Mouse (Mus musculus) heart, embryonic 10.5 days (tissue): ENCODE measurements around the gene Slc25a12. TPM values are rescaled to one million over a fixed set of nuclear protein-coding genes. Genes with fewer than 3 reads are reported as not detected.

Experiments used
- DNase-seq: peaks from one replicate; pipeline ENCODE4 v3.0.0-alpha.2; 2017; ENCODE audit warnings: low spot score
- H3K27ac ChIP-seq: fragments of 300-500 bp; sonication (generic); 2 replicates; pipeline ENCODE4 v1.5.1; 2016; ENCODE audit warnings: mild to moderate bottlenecking
- H3K27me3 ChIP-seq: fragments of 300-500 bp; sonication (generic); 2 replicates; pipeline ENCODE4 v1.6.1; 2016; ENCODE audit warnings: mild to moderate bottlenecking; ENCODE audit not compliant: poor library complexity, insufficient read depth, severe bottlenecking
- H3K36me3 ChIP-seq: fragments of 300-500 bp; sonication (generic); 2 replicates; pipeline ENCODE4 v1.6.1; 2016; ENCODE audit warnings: mild to moderate bottlenecking, moderate library complexity
- H3K4me1 ChIP-seq: fragments of 300-500 bp; sonication (generic); 2 replicates; pipeline ENCODE4 v1.6.1; 2016; ENCODE audit warnings: mild to moderate bottlenecking
- H3K4me3 ChIP-seq: fragments of 300-500 bp; sonication (generic); 2 replicates; pipeline ENCODE4 v1.5.1; 2016; ENCODE audit warnings: mild to moderate bottlenecking, moderate library complexity
- H3K9me3 ChIP-seq: fragments of 300-500 bp; sonication (generic); 2 replicates; pipeline ENCODE4 v1.6.1; 2016; ENCODE audit warnings: mild to moderate bottlenecking, moderate library complexity
- WGBS: fragments of 180-500 bp; shearing (Covaris S2); methylation state at CpG from one replicate; pipeline ENCODE4 v1.1.7; 2016; 5-methylcytosine and 5-hydroxymethylcytosine counted together
- polyA plus RNA-seq: library from polyadenylated mRNA; unstranded; fragments of >200 nt; fragmentation: Nextera tagmentation; extraction: Ambion mirVana; gene quantifications from 2 replicates; pipeline ENCODE4 v1.2.1, GENCODE M21; 2016

Gene Slc25a12
- polyA plus RNA-seq, 1 experiment from 2014 or later = 47.0 TPM

DNA sequence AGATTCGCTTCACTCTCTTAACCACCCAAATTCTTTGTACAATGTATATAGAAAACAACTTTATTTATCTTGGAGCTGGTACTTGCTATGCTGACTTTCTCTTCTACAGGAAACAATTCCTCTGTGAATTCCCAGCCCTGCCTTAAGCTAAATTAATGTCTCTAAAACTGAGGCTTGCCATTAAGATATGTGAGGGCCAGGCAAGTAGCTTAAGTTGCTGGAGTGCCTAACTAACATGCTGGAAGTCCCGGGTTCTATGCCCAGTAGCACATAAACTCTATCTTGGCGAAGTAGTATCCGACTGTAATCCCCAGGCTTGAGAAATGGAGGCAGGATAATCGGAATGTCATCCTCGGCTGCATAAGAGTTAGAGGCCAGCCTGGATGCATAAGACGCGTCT lies 537 bp upstream of the Slc25a12 start:
- 36% methylated on average over 8 of the region's 8 CpGs for WGBS
- Histone ChIP-seq H3K4me3 (peak overlapping the region; percentile 84), H3K9me3 (no peaks in the 10 kb centered on the region), H3K4me1 (peaks cover 10% of the 10 kb centered on the region; the same call in 1 of the 2 replicates), H3K27ac (0 out of 2 replicates have a peak overlapping the region, but pooled peaks have one; percentile 93), H3K36me3 (0 out of 2 replicates have a peak, but pooled peaks cover 3% of the 10 kb centered on the region), H3K27me3 (no peaks in the 10 kb centered on the region)
- DNase-seq = no peak

DNA sequence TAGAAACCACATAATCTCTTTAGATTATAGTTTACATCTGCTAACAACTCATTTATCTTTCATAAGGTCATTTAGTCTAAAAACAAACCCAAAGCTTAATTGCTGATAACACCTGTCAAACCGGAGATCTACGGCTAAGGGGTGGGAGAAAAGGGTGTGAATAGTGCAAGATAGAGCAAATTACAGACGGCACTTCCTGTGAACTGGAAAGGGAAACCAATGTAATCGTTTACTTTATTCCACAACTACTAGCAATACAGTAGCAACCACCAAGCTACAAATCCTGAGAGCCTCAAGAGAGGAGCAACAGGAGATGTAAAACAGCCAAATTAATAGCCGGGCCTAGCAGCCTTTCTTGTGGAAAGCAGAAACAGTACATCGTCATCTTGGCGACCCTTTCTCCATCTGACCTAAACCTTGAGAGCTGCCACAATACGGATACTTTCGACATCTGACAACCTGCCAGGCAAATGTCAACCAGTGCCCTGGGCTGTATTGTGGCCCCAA lies 878 bp downstream of the Slc25a12 start:
- DNase-seq = no peak
- Histone ChIP-seq H3K36me3 (peaks cover 9% of the 10 kb centered on the region), H3K4me3 (peak overlapping the region; percentile 84), H3K27ac (peak overlapping the region; percentile 93), H3K27me3 (no peaks in the 10 kb centered on the region), H3K9me3 (no peaks in the 10 kb centered on the region), H3K4me1 (peaks cover 10% of the 10 kb centered on the region; the same call in 1 of the 2 replicates)
- WGBS = 13% methylated on average over 9 of the region's 9 CpGs

DNA sequence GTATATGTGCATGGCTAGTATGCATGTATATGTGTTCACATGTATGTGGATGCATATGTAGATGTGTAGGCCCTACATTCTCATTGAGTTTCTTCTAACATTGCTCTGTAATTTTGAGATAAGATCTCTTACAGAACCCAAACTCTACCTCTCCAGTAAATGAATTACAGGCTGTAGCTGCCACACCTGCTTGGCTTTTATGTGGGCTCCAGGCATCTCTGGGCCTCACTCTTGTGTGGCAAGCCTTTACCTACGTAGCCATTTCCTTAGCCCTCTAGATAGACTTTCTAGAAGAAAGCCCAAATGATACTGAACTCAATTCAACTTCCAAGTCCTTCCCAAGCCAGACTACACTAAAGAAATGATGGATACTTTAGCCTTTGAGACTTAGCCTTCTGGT lies 7.4 kb downstream of the Slc25a12 start:
- WGBS = 83% methylated on average over 1 of the region's 1 CpGs
- H3K27me3 ChIP-seq = no peaks in the 10 kb centered on the region
- DNase-seq = no peak
- H3K9me3 ChIP-seq = no peaks in the 10 kb centered on the region
- peaks cover 19% of the 10 kb centered on the region for H3K36me3 ChIP-seq
- no peaks in the 10 kb centered on the region for H3K4me1 ChIP-seq
- H3K4me3 ChIP-seq = no peak overlapping the region
- no peak overlapping the region for H3K27ac ChIP-seq

DNA sequence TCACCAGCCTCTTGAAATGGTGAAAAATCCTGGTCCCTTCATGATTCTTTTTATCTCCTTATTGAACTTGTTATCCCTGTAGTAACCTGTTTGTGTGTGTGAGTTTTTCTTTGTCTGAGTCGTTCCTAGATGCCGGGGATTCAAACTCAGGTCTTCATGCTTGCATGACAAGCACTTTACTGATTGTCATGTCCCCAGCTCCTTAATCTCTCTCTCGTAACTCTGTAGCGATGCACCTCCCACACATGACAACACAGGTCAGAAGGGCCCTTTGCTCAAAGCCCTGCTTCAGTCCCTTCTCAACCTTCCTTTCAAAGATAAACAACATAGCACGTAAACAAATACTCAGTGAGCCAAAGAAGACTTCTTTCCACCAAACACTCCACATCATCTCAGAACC lies 9.2 kb downstream of the Slc25a12 start:
- Histone ChIP-seq H3K4me3 (no peak overlapping the region), H3K27ac (no peak overlapping the region), H3K9me3 (no peaks in the 10 kb centered on the region), H3K27me3 (no peaks in the 10 kb centered on the region), H3K36me3 (peaks cover 19% of the 10 kb centered on the region), H3K4me1 (peaks cover 10% of the 10 kb centered on the region)
- WGBS = 90% methylated on average over 5 of the region's 5 CpGs
- no peak for DNase-seq

DNA sequence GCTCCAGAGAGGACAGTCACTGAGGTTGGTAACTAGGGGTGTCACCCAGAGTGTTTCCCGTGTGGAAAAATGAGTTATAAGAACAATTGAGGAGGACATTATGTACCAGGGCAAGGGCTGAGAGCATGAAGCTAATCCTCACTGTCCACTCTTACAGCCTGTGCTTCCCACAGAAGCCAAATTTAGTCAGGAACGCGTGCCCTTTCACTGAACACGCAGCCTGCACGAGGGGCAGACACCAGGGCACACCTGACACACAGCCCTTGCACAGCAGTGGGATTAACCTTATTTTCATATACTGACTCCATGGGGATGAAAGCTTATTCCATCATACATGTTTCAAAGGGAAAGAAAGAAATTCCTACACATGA lies 13.5 kb downstream of the Slc25a12 start:
- Histone ChIP-seq H3K9me3 (no peaks in the 10 kb centered on the region), H3K36me3 (0 out of 2 replicates have a peak, but pooled peaks cover 8% of the 10 kb centered on the region), H3K27ac (peak overlapping the region; percentile 47), H3K4me1 (peaks cover 12% of the 10 kb centered on the region), H3K27me3 (no peaks in the 10 kb centered on the region), H3K4me3 (peak overlapping the region; percentile 3; the same call in 1 of the 2 replicates)
- WGBS = 44% methylated on average over 5 of the region's 5 CpGs
- no peak for DNase-seq

DNA sequence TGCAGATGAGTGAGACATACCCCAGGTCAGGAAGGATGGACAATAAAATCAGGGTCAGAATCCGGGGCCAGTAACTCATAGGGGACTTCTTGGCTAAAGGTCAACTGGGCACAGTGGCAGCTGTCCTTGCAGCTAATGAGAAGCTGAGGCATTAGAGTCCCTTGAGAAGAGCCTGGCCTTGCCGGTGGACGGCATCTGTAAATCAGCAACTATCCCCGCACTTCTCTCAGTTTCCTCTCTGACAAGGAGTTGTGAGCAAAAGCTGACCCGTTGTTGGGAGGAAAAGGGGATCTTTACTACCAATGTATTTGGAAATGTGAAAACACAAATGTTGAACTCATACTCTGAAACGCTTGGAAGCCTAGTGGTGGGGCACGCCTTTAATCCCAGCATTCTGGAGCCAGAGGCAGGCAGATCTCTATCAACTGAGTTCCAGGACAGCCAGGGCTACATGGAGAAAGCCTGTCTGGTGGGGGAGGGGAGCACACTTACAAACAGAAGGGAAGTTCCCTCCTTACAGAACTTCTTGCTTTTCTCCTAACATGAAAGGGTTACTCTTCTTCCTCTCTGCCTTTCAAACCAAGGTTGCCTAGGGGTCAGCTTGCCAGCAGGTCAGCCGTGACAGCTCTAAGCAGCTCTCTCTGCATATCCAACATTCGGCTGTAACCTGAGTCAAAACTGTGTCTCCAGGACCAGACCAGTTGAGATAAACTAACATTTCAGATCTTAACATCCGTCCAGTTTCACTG lies 14.1 kb downstream of the Slc25a12 start:
- Histone ChIP-seq H3K27ac (peak overlapping the region; percentile 47), H3K4me3 (peak overlapping the region; percentile 3; the same call in 1 of the 2 replicates), H3K4me1 (peaks cover 12% of the 10 kb centered on the region), H3K27me3 (no peaks in the 10 kb centered on the region), H3K36me3 (0 out of 2 replicates have a peak, but pooled peaks cover 5% of the 10 kb centered on the region), H3K9me3 (no peaks in the 10 kb centered on the region)
- no peak for DNase-seq
- 55% methylated on average over 10 of the region's 10 CpGs for WGBS

DNA sequence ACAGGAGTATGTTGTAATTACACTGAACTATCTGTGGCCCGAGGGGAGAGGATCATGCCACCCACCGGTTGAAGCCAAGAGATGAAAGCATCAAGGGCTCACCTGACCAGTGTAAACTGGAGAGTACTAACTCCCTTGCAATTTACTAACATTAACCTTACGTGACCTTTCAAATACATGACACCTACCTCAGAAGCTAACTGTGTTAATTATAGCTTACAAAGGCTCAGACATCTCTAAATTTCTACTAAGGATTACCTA lies 15.9 kb downstream of the Slc25a12 start:
- 0 out of 2 replicates have a peak, but pooled peaks cover 4% of the 10 kb centered on the region for H3K36me3 ChIP-seq
- no peak overlapping the region for H3K4me3 ChIP-seq
- no peaks in the 10 kb centered on the region for H3K27me3 ChIP-seq
- H3K9me3 ChIP-seq = no peaks in the 10 kb centered on the region
- H3K4me1 ChIP-seq = peaks cover 17% of the 10 kb centered on the region
- WGBS = 83% methylated on average over 3 of the region's 3 CpGs
- DNase-seq = no peak
- H3K27ac ChIP-seq = no peak overlapping the region

- 89% methylated on average over 11 of the region's 11 CpGs for WGBS
- Histone ChIP-seq H3K36me3 (0 out of 2 replicates have a peak, but pooled peaks cover 4% of the 10 kb centered on the region), H3K27ac (no peak overlapping the region), H3K9me3 (no peaks in the 10 kb centered on the region), H3K4me3 (no peak overlapping the region), H3K4me1 (peaks cover 17% of the 10 kb centered on the region), H3K27me3 (no peaks in the 10 kb centered on the region)
- no peak for DNase-seq
Measured at GRCm38 (mm10) chr2:71350904-71351726, 16.4 kb downstream of the Slc25a12 start.

DNA sequence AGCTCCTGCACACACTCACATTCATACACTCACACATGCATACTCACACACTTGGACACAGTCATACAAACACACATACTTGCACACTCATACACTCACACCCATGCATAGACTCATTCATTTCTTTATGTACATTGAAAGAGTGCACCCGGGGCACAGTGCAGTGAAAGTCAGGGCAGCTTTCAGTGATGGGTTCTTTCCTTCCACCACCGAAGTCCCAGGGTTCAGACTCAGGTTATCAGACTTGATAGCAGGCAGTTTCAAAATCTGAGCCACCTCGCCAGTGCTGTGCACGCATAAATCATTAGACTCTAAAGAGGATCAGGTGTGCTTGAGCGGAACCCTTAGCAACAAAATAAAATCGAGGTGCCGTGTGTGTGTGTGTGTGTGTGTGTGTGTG lies 17.4 kb downstream of the Slc25a12 start:
- Histone ChIP-seq H3K9me3 (no peaks in the 10 kb centered on the region), H3K36me3 (0 out of 2 replicates have a peak, but pooled peaks cover 4% of the 10 kb centered on the region), H3K4me1 (peaks cover 17% of the 10 kb centered on the region), H3K4me3 (no peak overlapping the region), H3K27me3 (no peaks in the 10 kb centered on the region), H3K27ac (no peak overlapping the region)
- DNase-seq = no peak
- WGBS = 71% methylated on average over 7 of the region's 7 CpGs

- Histone ChIP-seq H3K36me3 (0 out of 2 replicates have a peak, but pooled peaks cover 4% of the 10 kb centered on the region), H3K4me3 (no peak overlapping the region), H3K4me1 (peaks cover 17% of the 10 kb centered on the region), H3K27me3 (no peaks in the 10 kb centered on the region), H3K27ac (no peak overlapping the region), H3K9me3 (no peaks in the 10 kb centered on the region)
- DNase-seq = no peak
- WGBS = 84% methylated on average over 2 of the region's 2 CpGs
Measured at GRCm38 (mm10) chr2:71349511-71349910, 18.0 kb downstream of the Slc25a12 start.

DNA sequence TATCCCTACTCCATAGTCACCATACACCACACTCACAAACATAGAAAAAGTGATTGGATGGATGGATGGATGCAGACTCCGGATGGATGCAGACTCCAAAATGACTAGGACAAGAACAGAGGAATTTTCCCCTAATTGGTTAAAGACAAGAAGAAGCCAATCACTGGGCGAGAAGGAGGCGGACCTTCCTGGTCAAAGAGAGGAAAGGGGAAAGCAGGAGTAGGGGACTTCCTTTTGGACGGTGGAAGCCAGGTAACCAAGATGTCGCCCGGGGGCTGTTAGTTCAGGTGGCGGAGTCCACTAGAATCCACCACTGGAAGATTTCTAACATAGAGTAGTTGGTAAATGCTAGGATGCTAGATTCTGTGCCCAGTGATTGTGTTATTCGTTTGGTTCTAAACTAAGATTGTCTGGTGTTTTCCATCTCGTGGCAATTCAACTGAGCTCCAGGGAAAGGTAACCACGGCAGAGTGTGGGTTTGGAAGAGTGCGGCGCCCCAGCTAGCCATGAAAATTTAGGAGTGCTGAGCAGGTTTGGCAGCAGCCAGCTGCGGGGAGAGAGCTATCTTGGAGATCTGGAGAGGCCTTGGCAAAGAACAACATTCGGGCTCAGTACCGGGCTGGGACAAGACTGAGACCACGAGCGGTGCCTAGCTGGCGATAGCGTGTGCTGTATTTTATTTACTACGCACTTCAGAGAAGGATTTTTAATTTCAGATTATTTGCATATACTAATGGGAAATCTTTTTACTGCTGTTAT lies 19.6 kb downstream of the Slc25a12 start:
- H3K27ac ChIP-seq = no peak overlapping the region
- DNase-seq = no peak
- 89% methylated on average over 20 of the region's 20 CpGs for WGBS
- 0 out of 2 replicates have a peak, but pooled peaks cover 5% of the 10 kb centered on the region for H3K4me1 ChIP-seq
- peaks cover 20% of the 10 kb centered on the region; the same call in 1 of the 2 replicates for H3K36me3 ChIP-seq
- no peaks in the 10 kb centered on the region for H3K9me3 ChIP-seq
- H3K27me3 ChIP-seq = no peaks in the 10 kb centered on the region
- H3K4me3 ChIP-seq = no peak overlapping the region

GRCm38 (mm10) chr2:71347160-71347559 lies 20.4 kb downstream of the Slc25a12 start:
- no peak overlapping the region for H3K4me3 ChIP-seq
- peaks cover 27% of the 10 kb centered on the region; the same call in 1 of the 2 replicates for H3K36me3 ChIP-seq
- no peaks in the 10 kb centered on the region for H3K27me3 ChIP-seq
- 0 out of 2 replicates have a peak, but pooled peaks cover 5% of the 10 kb centered on the region for H3K4me1 ChIP-seq
- no peak for DNase-seq
- no peak overlapping the region for H3K27ac ChIP-seq
- H3K9me3 ChIP-seq = no peaks in the 10 kb centered on the region
- 92% methylated on average over 10 of the region's 10 CpGs for WGBS
